Mouse (Mus musculus): Measurements from ENCODE around the gene Anxa6. TPM values are rescaled to one million over a fixed set of nuclear protein-coding genes. Genes with fewer than 3 reads are reported as not detected.

Gene Anxa6
- polyA plus RNA-seq, 1 experiment from 2014 or later: 36.5 TPM

DNA sequence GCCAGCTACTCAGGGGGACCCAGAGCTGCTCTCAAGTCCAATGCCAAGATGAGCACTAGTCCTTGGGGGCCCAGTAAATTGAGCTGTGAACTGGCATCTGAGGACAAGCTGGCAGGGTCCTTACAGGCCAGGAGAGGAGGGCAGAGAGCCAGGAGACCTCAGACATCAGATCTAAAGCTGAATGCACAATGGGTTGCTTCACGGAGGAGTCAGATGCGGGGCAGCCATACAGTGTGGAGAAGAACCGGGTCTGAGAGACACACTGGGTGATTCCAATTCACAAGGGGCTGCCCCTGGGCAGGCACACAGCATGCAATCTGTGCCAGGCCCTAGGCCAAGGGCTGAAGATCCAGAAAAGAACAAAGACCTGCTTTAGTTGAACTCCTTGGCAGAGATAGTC lies 18.0 kb downstream of the Anxa6 start:
- H3K27me3 ChIP-seq: no peaks in the 10 kb centered on the region
- no peaks in the 10 kb centered on the region for H3K9me3 ChIP-seq
- H3K9ac ChIP-seq (replicated peaks): no peak overlapping the region
- H3K4me1 ChIP-seq (replicated peaks): peaks cover 11% of the 10 kb centered on the region; the same call in 1 of the 2 replicates
- H3K36me3 ChIP-seq: no peaks in the 10 kb centered on the region
- 0 out of 2 replicates have a peak overlapping the region, but pooled peaks have one; percentile 3 for H3K27ac ChIP-seq
- WGBS: 68% methylated on average over 3 of the region's 3 CpGs
- no peak for ATAC-seq
- H3K4me2 ChIP-seq (replicated peaks): no peak overlapping the region
- no peak overlapping the region for H3K4me3 ChIP-seq (replicated peaks)

DNA sequence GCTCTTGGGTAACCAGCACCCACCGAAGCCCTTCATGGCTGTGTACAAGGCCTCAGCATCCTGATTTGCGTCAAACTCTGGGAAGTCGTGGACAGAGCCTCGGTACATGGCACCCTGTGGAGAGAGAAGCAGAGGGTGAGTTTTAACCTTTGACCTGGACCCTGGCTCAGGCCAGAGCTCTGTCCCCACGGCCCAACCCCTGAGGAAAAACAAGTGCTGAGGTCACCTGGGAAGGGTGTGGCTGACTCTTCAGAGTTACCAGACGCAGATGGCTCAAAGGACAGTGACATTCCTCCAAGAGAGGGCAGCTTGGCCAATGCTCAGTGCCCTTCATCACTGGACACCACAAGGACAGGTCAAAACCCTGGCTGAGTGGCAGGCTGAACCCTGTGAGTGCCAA lies 19.4 kb downstream of the Anxa6 start:
- ATAC-seq: no peak
- 72% methylated on average over 6 of the region's 6 CpGs for WGBS
- no peak overlapping the region for H3K4me2 ChIP-seq (replicated peaks)
- no peak overlapping the region for H3K27ac ChIP-seq
- no peaks in the 10 kb centered on the region for H3K9me3 ChIP-seq
- no peaks in the 10 kb centered on the region for H3K27me3 ChIP-seq
- H3K9ac ChIP-seq (replicated peaks): no peak overlapping the region
- no peak overlapping the region for H3K4me3 ChIP-seq (replicated peaks)
- H3K36me3 ChIP-seq: no peaks in the 10 kb centered on the region
- peaks cover 11% of the 10 kb centered on the region; the same call in 1 of the 2 replicates for H3K4me1 ChIP-seq (replicated peaks)

DNA sequence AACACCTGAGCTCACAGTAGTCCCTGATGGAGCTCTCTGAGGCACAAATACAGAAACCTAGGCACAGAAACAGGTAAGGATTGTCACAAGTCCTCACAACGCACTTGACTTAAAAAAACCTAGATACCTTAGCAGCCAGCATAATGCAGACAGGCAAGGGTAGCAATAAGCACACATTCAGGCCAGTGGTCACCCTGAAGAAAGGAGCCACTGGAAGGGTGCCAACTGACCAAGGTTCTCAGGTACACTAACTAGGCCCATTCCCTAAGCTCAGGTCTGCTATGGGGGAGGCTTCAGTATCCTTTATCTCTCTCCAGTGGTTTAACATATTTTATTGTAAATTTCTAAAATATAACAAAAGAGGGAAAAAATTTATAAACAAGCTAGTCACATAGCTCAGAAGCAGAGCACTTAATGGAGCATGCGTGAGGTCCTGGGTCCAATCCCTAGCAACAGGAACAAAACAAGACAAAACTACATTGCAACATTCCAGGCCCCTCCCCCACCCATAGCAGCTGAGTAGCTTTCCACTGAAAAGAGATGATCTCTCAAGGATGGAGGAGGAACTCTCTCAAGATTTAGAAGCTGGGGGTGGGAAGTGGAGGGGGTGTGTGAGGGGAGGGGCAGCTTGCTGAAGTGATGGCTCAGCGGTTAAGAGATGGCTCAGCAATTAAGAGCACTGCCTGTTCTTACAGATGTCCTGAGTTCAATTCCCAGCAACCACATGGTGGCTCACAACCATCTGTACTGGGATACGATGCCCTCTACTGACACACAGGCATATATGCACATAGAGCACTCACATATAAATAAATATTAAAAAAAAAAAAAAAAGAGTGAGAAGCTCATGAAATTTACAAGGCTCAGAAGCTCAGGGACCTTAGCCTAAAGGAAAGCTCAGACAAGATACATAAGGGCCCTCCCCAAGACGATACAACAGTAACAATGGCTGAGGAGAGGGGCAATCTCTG lies 20.4 kb downstream of the Anxa6 start:
- Histone ChIP-seq H3K9me3 (no peaks in the 10 kb centered on the region), H3K36me3 (no peaks in the 10 kb centered on the region), H3K4me3 (replicated peaks) (no peak overlapping the region), H3K27ac (no peak overlapping the region), H3K4me1 (replicated peaks) (peaks cover 11% of the 10 kb centered on the region; the same call in 1 of the 2 replicates), H3K9ac (replicated peaks) (no peak overlapping the region), H3K4me2 (replicated peaks) (no peak overlapping the region), H3K27me3 (no peaks in the 10 kb centered on the region)
- ATAC-seq: no peak
- WGBS: 76% methylated on average over 5 of the region's 5 CpGs

DNA sequence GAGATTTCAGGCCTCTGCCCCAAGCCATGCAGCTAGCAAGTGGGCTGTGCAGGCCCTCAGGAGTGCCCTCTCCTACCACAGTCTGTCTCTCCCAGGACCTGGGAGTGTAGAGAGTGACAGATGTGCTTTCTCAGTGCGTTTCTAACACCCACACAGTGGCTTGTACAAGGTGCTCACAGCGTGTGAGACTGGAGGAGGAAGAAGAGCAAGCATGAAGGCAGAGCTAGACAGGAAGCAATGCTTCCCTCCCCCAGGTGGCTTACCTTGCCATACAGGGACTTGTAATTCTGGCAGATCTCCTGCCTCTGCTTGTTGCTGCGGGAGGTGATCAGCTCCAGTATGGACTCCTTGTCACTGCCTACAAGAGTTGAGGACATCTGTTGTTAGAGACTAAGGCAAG lies 21.8 kb downstream of the Anxa6 start:
- ATAC-seq: no peak
- 93% methylated on average over 3 of the region's 3 CpGs for WGBS

DNA sequence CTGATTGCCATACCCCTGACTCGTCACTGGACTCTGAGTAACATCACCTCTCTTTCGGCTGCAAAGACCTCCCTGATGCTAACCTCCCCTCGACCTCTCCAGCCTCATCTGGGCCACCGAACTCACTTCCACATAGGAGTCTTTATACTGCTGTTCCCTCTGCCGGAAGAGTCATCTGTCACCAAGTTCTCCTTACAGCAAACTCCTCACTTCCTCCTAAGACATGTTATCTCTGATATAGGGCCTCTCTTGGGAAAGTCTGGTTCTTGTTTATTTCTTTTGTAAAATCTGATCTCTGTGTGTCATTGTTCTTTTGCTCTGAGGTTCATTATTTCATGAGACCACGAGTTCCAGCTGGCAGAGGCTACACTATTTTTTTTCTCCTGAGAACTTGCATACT lies 25.0 kb downstream of the Anxa6 start:
- Histone ChIP-seq H3K4me3 (replicated peaks) (no peak overlapping the region), H3K36me3 (peaks cover 6% of the 10 kb centered on the region; the same call in 1 of the 2 replicates), H3K27me3 (no peaks in the 10 kb centered on the region), H3K9ac (replicated peaks) (no peak overlapping the region), H3K9me3 (no peaks in the 10 kb centered on the region), H3K4me2 (replicated peaks) (no peak overlapping the region), H3K4me1 (replicated peaks) (no peaks in the 10 kb centered on the region), H3K27ac (no peak overlapping the region)
- no peak for ATAC-seq
- WGBS: 85% methylated on average over 6 of the region's 6 CpGs

More for the DNA sequence above, 21.8 kb downstream of the Anxa6 start:
- no peak overlapping the region for H3K27ac ChIP-seq
- H3K4me2 ChIP-seq (replicated peaks): no peak overlapping the region
- H3K4me3 ChIP-seq (replicated peaks): no peak overlapping the region
- no peaks in the 10 kb centered on the region for H3K27me3 ChIP-seq
- H3K36me3 ChIP-seq: 0 out of 2 replicates have a peak, but pooled peaks cover 4% of the 10 kb centered on the region
- no peaks in the 10 kb centered on the region for H3K9me3 ChIP-seq
- no peak overlapping the region for H3K9ac ChIP-seq (replicated peaks)
- peaks cover 11% of the 10 kb centered on the region; the same call in 1 of the 2 replicates for H3K4me1 ChIP-seq (replicated peaks)

DNA sequence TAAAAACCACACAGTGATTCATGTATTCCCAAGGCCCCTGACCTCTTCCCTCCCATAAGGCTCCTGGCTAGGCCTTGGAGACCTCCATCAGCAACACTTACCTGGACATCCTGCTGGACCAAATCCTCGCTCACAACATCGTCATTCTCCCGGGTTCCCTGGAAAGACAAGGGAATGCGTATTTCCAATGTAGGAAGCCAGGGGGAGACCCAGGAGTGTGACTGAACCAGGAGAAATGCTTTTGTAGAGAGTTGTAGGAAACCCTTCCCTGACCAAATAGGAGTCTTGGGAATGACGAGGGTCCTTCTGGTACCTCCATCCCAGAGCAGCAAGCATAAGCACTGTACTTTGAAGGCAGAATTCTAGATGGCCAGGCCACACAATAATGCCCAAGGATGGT lies 27.6 kb downstream of the Anxa6 start:
- WGBS: 87% methylated on average over 5 of the region's 5 CpGs
- Histone ChIP-seq H3K9ac (replicated peaks) (no peak overlapping the region), H3K9me3 (peaks cover 5% of the 10 kb centered on the region; the same call in 1 of the 2 replicates), H3K4me1 (replicated peaks) (no peaks in the 10 kb centered on the region), H3K4me2 (replicated peaks) (no peak overlapping the region), H3K36me3 (peaks cover 12% of the 10 kb centered on the region; the same call in 1 of the 2 replicates), H3K27ac (no peak overlapping the region), H3K27me3 (no peaks in the 10 kb centered on the region), H3K4me3 (replicated peaks) (no peak overlapping the region)
- no peak for ATAC-seq

DNA sequence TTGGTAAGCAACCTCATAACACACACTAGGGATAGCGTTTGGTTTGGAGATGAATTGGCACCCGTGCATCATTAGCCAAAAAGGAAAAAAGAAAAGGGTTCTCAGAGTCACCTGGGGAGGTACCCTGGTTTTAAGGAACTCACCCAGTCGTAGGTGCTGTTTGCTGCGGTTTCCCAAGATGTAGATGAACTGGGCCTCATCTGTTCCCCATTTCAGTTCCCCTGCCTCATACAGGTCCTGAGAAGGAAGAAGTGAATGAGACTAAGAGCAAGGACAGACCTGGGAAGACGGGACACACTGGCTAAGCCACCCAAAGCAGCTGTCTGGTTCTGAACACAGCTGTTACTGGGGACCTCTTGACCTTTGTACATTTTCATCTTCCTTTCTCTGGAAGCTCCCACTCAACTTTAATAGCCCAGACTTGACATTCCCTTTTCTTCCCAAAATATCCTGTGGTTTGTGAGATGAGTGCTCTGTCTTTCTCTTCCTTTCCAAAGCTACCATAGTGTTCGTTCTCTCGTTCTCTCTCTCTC lies 28.2 kb downstream of the Anxa6 start:
- Histone ChIP-seq H3K4me2 (replicated peaks) (no peak overlapping the region), H3K27ac (no peak overlapping the region), H3K9ac (replicated peaks) (no peak overlapping the region), H3K4me3 (replicated peaks) (no peak overlapping the region), H3K4me1 (replicated peaks) (no peaks in the 10 kb centered on the region), H3K9me3 (peaks cover 7% of the 10 kb centered on the region; the same call in 1 of the 2 replicates), H3K27me3 (no peaks in the 10 kb centered on the region), H3K36me3 (peaks cover 12% of the 10 kb centered on the region; the same call in 1 of the 2 replicates)
- WGBS: 80% methylated on average over 7 of the region's 7 CpGs
- no peak for ATAC-seq

DNA sequence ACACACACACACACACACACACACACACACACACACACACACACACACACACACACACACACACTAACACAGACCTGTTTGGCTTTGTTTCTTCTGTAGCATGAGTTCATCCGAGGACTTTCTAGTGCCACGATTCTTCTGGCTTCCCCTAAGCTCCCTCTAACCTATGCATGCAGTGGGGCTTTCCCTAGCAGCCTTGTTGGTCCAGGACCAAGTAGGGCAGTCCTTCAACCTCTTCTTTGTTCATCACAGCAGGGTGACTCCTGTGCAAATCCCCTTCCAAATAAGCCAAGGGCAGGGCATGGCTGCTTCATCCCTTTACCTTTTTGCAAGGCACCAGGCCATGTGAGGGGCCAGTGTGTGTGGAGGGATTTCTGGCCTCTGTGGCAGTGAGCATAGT lies 34.5 kb downstream of the Anxa6 start:
- Histone ChIP-seq H3K4me3 (replicated peaks) (no peak overlapping the region), H3K9ac (replicated peaks) (no peak overlapping the region), H3K4me1 (replicated peaks) (no peaks in the 10 kb centered on the region), H3K4me2 (replicated peaks) (no peak overlapping the region), H3K36me3 (peaks cover 8% of the 10 kb centered on the region; the same call in 1 of the 2 replicates), H3K9me3 (peaks cover 7% of the 10 kb centered on the region; the same call in 1 of the 2 replicates), H3K27ac (no peak overlapping the region), H3K27me3 (no peaks in the 10 kb centered on the region)
- 41% methylated on average over 2 of the region's 2 CpGs for WGBS
- ATAC-seq: no peak

DNA sequence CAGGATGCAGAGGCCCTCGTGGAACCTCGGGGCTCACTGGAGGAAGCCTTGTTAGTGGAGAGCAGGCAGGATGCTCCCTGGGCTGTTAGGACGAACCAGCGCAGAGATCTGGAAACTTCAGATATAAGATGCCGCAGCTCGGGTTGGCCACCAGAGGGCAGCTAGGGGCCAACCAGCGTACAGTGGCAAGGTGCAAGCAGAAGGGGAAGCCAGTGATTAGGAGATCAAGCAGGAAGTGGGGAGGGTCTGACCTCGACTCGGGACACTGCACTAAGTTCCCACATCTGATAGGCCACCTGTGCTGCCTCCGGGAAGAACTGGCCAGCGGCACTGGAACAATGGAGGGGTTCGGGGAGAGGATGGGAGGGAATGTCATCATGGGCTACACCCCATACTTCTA lies 35.0 kb downstream of the Anxa6 start:
- Histone ChIP-seq H3K36me3 (peaks cover 7% of the 10 kb centered on the region; the same call in 1 of the 2 replicates), H3K4me3 (replicated peaks) (no peak overlapping the region), H3K9ac (replicated peaks) (no peak overlapping the region), H3K27me3 (no peaks in the 10 kb centered on the region), H3K4me1 (replicated peaks) (no peaks in the 10 kb centered on the region), H3K27ac (no peak overlapping the region), H3K9me3 (peaks cover 7% of the 10 kb centered on the region; the same call in 1 of the 2 replicates), H3K4me2 (replicated peaks) (no peak overlapping the region)
- 4% methylated on average over 12 of the region's 12 CpGs for WGBS
- peak; percentile 85 for ATAC-seq

DNA sequence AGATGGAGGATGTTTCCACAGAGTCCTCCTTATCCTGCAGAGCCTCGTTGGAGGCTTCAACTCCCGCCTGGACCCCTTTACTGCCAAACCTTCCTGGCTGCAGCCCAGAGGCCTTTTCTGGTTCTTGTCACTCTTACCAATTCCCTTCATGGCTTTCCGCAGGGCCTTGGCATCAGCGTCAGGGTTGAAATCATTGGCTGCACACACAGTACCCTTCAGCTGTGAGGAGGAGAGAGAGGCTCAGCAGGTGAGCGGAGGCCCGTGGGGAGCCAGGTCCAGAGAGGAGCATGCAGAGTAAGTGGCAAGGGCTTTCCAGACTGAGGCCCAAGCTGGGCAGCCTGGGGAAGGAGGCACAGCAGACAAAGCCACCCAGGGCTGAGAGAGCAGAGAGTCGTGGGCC lies 37.1 kb downstream of the Anxa6 start:
- H3K4me3 ChIP-seq (replicated peaks): no peak overlapping the region
- 63% methylated on average over 7 of the region's 7 CpGs for WGBS
- no peaks in the 10 kb centered on the region for H3K4me1 ChIP-seq (replicated peaks)
- no peak for ATAC-seq
- H3K27me3 ChIP-seq: no peaks in the 10 kb centered on the region
- H3K36me3 ChIP-seq: peaks cover 4% of the 10 kb centered on the region; the same call in 1 of the 2 replicates
- no peak overlapping the region for H3K4me2 ChIP-seq (replicated peaks)
- no peak overlapping the region for H3K27ac ChIP-seq
- peaks cover 7% of the 10 kb centered on the region; the same call in 1 of the 2 replicates for H3K9me3 ChIP-seq
- no peak overlapping the region for H3K9ac ChIP-seq (replicated peaks)

DNA sequence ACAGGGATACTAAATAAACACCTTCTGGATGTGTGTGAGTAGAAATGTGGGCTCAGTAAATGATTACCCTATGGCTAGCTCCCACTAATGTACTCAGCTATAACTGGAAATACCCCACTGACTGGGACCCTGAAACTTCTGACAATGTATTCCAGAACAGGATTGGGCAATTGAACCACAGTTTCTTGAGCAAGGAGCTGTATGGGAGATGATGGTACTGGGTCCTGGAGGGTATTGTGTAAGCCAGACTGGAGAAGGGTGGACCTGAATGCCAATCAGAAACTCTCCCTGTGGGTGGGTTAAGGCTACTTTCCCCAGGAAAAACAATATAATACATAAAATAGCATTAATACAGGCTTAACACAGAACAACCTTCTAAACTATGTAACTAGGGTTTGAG lies 43.3 kb downstream of the Anxa6 start:
- Histone ChIP-seq H3K27ac (no peak overlapping the region), H3K4me3 (replicated peaks) (no peak overlapping the region), H3K27me3 (no peaks in the 10 kb centered on the region), H3K36me3 (no peaks in the 10 kb centered on the region), H3K9ac (replicated peaks) (no peak overlapping the region), H3K9me3 (no peaks in the 10 kb centered on the region), H3K4me1 (replicated peaks) (no peaks in the 10 kb centered on the region), H3K4me2 (replicated peaks) (no peak overlapping the region)
- no peak for ATAC-seq

DNA sequence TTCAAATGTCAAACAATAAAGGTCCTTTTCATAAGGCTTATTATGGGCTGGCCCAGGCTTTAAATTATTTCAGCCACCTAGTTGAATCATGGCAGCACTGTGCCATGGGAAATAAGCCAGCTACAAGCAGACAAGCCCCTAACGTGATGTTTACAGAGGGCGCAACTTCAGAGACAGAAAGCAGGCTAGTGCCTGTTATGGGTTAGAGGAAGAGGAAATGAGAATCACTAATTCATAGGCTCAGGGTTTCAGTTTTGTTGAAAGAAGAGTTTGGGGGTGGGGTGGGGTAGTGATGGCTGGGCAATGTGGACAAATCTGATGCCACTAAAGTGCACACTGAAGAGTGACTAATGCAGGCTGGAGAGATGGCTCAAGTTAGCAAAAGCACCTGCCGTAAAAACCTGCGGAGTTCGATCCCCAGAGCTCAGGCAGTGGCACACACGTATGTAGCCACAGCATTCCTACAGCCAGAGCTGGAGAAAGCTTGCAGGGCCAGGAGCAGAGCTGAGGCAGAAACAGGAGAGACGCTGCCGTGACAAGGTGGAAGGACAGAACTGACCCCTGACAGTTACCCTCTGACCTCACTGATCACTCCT lies 44.4 kb downstream of the Anxa6 start:
- no peaks in the 10 kb centered on the region for H3K36me3 ChIP-seq
- WGBS: 84% methylated on average over 8 of the region's 8 CpGs
- no peaks in the 10 kb centered on the region for H3K27me3 ChIP-seq
- ATAC-seq: no peak
- no peak overlapping the region for H3K27ac ChIP-seq
- no peak overlapping the region for H3K9ac ChIP-seq (replicated peaks)
- H3K9me3 ChIP-seq: no peaks in the 10 kb centered on the region
- H3K4me2 ChIP-seq (replicated peaks): no peak overlapping the region
- H3K4me3 ChIP-seq (replicated peaks): no peak overlapping the region
- H3K4me1 ChIP-seq (replicated peaks): no peaks in the 10 kb centered on the region
